Mouse (Mus musculus) liver, embryonic 11.5 days (tissue): ENCODE measurements at regions not wholly inside any gene's neighbourhood (a gene's known extent, or its start where the extent isn't known, plus 50 kb on each side); places are given as distances from the start of the nearest gene placed in this dataset.

Experiments used
- ATAC-seq: fragments of 200-750 bp; cut with Nextera tagmentation; replicated peaks from 2 replicates; pipeline ENCODE4 v1.8.0; 2017; ENCODE audit warnings: moderate number of reproducible peaks, mild to moderate bottlenecking, moderate TSS enrichment, moderate library complexity; ENCODE audit not compliant: low FRiP score
- DNase-seq: peaks from one replicate; pipeline ENCODE4 v3.0.0-alpha.2; 2017; ENCODE audit warnings: low spot score
- H3K27ac ChIP-seq: fragments of 300-500 bp; sonication (generic); 2 replicates; pipeline ENCODE4 v1.5.1; 2014; ENCODE audit warnings: mild to moderate bottlenecking, low read depth, low read length, control low read depth
- H3K27me3 ChIP-seq: fragments of 300-500 bp; sonication (generic); replicated peaks from 2 replicates; pipeline ENCODE4 v1.6.1; 2014; ENCODE audit warnings: low read length, mixed read lengths; ENCODE audit not compliant: control insufficient read depth, insufficient read depth
- H3K36me3 ChIP-seq: fragments of 300-500 bp; sonication (generic); 2 replicates; pipeline ENCODE4 v1.6.1; 2014; ENCODE audit warnings: mild to moderate bottlenecking, low read length, moderate library complexity, mixed read lengths; ENCODE audit not compliant: control insufficient read depth, insufficient read depth
- H3K4me1 ChIP-seq: fragments of 300-500 bp; sonication (generic); replicated peaks from 2 replicates; pipeline ENCODE4 v1.6.1; 2014; ENCODE audit warnings: low read length, mixed read lengths; ENCODE audit not compliant: control insufficient read depth, insufficient read depth
- H3K4me2 ChIP-seq: fragments of 300-500 bp; sonication (generic); 2 replicates; pipeline ENCODE4 v1.6.1; 2014; ENCODE audit warnings: mild to moderate bottlenecking, control low read depth, moderate library complexity
- H3K4me3 ChIP-seq: fragments of 300-500 bp; sonication (generic); 2 replicates; pipeline ENCODE4 v1.5.1; 2014; ENCODE audit warnings: low read depth, low read length, control low read depth
- H3K9ac ChIP-seq: fragments of 300-500 bp; sonication (generic); 2 replicates; pipeline ENCODE4 v1.6.1; 2014; ENCODE audit warnings: low read depth, low read length, control low read depth
- H3K9me3 ChIP-seq: fragments of 300-500 bp; sonication (generic); 2 replicates; pipeline ENCODE4 v1.6.1; 2016; ENCODE audit warnings: low read length, inconsistent platforms, mixed read lengths; ENCODE audit not compliant: control insufficient read depth
- WGBS: fragments of 180-500 bp; shearing (Covaris S2); extraction: QIAGEN DNeasy Blood & Tissue Kit; methylation state at CpG from one replicate; pipeline ENCODE4 v1.1.7; 2014; 5-methylcytosine and 5-hydroxymethylcytosine counted together

DNA sequence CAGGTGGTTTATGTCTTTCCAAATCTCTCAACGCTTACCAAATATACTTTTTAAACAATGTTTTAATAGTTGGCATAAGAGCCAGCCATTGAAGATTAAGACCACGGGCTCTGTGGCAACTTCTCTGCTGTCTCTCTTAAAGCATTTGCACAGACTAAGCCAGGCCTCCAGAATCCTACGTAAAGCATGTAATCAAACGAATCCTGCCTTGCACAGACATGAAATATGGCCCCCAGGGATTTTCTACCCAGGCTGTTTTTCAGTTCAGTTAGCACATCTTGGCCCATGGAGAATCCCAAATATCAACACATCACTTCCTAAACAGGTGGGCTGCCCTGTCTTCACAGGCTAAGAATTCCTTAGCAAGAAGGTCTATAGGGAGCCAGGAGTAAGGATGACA, 108.9 kb upstream of the Map1b start:
- no peak for DNase-seq

DNA sequence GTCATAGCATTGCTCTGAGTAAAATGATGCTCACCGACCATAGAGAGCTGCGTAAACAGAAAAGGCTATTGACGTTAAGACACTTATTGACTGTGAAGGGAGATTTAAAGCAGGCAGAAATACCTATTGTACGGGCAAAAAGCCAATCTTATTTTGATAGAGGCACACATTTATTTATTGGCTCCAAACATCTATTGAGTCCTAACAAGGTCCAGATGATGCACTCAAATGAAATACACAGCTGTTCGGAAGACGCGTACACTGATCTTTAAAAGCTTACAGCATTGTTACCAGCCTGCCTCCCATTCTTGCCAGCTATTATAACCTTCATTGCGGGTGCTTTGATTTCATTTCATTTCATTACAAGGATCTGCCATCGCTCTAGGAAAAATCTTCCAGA, 102.0 kb upstream of the Map1b start:
- no peak overlapping the region for H3K27ac ChIP-seq
- no peak overlapping the region for H3K4me2 ChIP-seq
- DNase-seq: no peak
- H3K9ac ChIP-seq: no peak overlapping the region
- no peak for ATAC-seq
- 88% methylated on average over 9 of the region's 9 CpGs for WGBS
- no peaks in the 10 kb centered on the region for H3K4me1 ChIP-seq
- H3K4me3 ChIP-seq: no peak overlapping the region
- H3K27me3 ChIP-seq: no peaks in the 10 kb centered on the region
- no peaks in the 10 kb centered on the region for H3K9me3 ChIP-seq
- no peaks in the 10 kb centered on the region for H3K36me3 ChIP-seq

More for the DNA sequence above, 108.9 kb upstream of the Map1b start:
- Histone ChIP-seq H3K4me2 (no peak overlapping the region), H3K27me3 (no peaks in the 10 kb centered on the region), H3K4me3 (no peak overlapping the region), H3K36me3 (no peaks in the 10 kb centered on the region), H3K27ac (no peak overlapping the region), H3K9ac (no peak overlapping the region), H3K4me1 (no peaks in the 10 kb centered on the region), H3K9me3 (no peaks in the 10 kb centered on the region)
- no peak for ATAC-seq
- 63% methylated on average over 4 of the region's 4 CpGs for WGBS

DNA sequence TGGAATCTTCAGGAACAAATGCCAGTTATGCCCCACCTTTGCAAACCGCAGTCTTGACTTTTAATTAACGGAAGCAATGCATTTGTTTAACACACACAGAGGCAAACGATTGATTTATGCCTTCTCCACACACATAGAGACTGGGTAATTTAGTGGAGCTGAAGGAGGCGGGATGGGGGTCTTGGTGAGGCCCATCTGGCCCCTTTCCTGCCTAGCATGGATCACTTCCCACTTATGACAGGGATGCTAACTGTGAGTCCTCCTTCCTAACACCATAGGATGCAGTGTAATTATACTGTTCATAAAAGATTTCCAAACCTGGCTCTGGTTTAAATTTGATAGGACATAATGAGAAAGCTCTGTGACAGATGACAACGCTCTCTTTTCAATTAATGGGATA, 101.1 kb upstream of the Map1b start:
- H3K4me1 ChIP-seq: no peaks in the 10 kb centered on the region
- DNase-seq (no peak), ATAC-seq (no peak)
- WGBS: 65% methylated on average over 5 of the region's 5 CpGs
- H3K27me3 ChIP-seq: no peaks in the 10 kb centered on the region
- H3K9ac ChIP-seq: no peak overlapping the region
- no peaks in the 10 kb centered on the region for H3K36me3 ChIP-seq
- H3K4me2 ChIP-seq: no peak overlapping the region
- no peak overlapping the region for H3K27ac ChIP-seq
- H3K9me3 ChIP-seq: no peaks in the 10 kb centered on the region
- H3K4me3 ChIP-seq: no peak overlapping the region

DNA sequence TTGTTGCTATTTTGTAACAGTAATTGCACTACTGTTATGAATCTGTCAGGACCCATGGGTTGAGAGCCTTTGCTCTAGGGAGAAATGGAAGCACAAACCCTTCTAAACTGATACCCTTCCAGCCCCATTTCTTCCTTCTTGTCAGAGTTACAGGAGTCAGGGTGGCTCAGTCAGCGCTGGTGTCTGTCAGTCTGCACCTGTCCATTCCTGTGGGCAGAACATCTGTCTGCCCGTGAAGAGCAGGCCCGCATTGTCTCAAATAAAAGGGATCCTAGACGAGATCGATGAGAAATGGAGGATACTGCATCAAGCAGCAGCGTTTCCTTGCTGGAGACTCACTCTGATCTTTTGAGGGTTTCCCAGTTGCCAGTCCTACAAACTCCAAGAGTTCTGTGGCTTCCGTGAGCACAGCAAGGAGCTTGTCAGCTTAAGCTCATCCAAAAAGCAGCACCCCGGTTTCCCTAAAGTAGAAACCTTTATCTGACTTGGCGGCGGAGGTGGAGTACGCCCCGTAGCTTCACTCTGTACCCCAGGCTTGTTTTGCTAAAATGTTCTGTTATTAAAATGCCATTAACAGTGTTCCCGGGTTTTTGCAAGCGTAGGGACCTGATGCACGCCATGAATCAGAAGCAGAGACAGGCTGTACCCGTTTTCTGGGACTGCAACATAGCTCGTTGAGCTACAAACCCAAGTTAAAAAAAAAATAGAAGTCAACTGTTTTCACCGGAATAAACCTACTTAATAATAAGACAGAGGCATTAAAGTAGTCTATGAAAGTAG, 95.6 kb upstream of the Map1b start:
- H3K27ac ChIP-seq: no peak overlapping the region
- H3K9me3 ChIP-seq: no peaks in the 10 kb centered on the region
- H3K4me3 ChIP-seq: no peak overlapping the region
- peaks cover 2% of the 10 kb centered on the region for H3K4me1 ChIP-seq
- no peak overlapping the region for H3K4me2 ChIP-seq
- DNase-seq: no peak
- no peak overlapping the region for H3K9ac ChIP-seq
- 78% methylated on average over 18 of the region's 18 CpGs for WGBS
- ATAC-seq: no peak
- no peaks in the 10 kb centered on the region for H3K36me3 ChIP-seq
- H3K27me3 ChIP-seq: no peaks in the 10 kb centered on the region

DNA sequence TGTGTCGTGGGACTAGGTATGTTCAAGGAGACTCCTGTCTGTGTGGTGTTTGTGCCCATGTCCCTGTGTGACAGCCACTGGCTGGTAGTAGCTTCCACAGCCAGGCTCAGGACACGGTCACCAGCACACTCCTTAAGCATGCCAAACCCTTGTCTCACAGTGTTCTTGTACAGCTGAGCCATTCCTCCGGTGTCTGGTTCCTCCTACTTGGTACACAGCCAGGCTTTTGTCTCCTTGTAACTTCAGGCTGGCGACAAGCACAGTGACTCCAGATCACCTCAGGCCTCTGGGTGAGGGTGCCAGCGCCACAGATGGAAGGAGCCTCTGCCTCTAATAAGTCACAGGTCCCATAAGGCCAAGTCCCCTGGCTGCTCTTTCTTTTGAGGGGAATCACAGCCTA, 94.2 kb upstream of the Map1b start:
- peaks cover 2% of the 10 kb centered on the region for H3K4me1 ChIP-seq
- no peak overlapping the region for H3K27ac ChIP-seq
- H3K4me2 ChIP-seq: no peak overlapping the region
- no peaks in the 10 kb centered on the region for H3K36me3 ChIP-seq
- DNase-seq (no peak), ATAC-seq (no peak)
- H3K9me3 ChIP-seq: no peaks in the 10 kb centered on the region
- 80% methylated on average over 5 of the region's 5 CpGs for WGBS
- no peak overlapping the region for H3K9ac ChIP-seq
- H3K4me3 ChIP-seq: no peak overlapping the region
- H3K27me3 ChIP-seq: no peaks in the 10 kb centered on the region

DNA sequence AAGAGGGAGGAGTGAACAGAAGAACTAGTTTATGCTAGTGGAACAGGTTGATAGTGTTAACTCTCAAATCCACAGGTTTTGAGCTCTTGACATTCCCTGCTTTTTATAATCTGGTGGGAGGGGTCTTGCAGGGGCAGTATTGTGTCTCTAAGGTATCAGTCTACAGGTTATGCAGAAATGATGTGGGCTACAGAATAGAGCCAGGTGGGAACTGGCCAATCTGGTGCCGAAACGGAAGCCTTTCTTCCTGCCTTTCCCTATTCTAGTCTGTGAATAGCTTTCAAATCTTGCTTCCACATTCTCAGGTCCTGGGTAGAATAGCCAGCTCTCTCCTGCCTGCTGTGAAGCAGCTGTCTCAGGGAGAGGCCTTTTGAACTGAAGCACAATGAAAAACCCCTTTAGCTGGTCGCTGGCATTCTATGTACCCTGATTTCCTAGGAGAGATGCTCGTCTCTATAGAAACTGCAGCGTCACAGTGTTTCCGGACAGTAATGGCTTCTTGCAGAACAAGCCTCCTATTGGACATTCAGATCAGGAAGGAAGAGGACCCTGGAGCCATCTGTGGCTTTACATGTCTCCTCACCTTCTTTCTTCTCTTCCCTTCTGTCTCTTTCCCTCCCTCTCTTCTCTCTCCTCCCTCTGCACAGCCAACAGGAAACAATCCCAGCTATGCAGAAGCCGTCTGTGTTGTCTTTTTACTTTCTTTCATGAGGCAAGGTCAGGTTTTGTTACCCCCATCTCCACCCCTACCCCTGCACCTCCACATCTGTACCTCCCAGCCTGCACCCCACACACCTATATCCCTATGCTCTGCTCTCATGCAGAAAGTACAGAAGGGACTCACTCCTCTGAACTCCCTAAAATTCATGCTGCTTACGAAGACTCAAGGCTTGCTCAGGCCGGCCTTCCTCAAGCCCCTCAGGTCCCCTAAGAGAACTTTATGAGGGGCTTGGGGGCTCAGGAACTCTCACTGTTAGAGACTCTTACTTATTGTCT, 93.1 kb upstream of the Map1b start:
- ATAC-seq: no peak
- no peak for DNase-seq
- Histone ChIP-seq H3K36me3 (no peaks in the 10 kb centered on the region), H3K4me2 (no peak overlapping the region), H3K27me3 (no peaks in the 10 kb centered on the region), H3K4me1 (peaks cover 2% of the 10 kb centered on the region), H3K9me3 (no peaks in the 10 kb centered on the region), H3K9ac (no peak overlapping the region), H3K4me3 (no peak overlapping the region), H3K27ac (no peak overlapping the region)
- WGBS: 66% methylated on average over 9 of the region's 9 CpGs

DNA sequence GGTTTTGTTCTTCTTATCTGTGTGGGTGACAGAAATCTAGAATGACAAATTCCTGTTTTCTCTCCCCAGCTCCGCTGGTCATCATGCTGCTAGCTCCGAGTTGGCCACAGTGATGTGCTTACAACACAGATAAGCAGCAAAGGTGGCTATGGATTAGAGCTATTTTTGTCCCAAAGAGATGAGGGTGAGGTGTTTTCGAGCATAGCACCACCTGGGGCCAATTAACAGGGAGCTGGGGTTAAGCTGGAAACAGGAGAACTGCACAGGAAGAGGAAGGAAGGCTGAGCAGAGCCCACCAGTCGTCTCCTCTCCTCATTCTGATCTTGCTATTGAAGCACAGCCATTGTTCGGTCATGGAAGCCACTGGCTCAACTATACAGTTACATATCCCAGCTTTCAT, 92.3 kb upstream of the Map1b start:
- H3K27ac ChIP-seq: no peak overlapping the region

DNA sequence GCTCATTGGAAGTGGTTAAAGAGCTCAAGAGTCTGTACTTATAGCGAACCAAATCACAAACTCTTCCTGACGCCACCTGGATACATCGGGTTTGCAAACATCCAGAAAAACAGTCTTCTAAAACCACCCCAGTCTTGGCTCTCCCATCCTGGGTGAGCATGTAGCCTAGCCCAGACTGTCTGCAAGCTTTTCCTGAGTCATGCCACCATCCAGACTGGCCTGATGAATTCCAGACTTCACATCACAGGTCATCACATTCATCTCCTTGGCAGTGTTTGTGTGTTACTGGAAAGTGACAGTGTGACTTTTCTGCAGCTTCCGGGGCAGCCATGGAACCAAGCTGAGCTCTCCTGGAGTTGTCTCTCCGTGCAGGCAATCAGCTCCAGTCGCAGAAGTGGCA, 90.9 kb upstream of the Map1b start:
- no peak for ATAC-seq
- 72% methylated on average over 6 of the region's 6 CpGs for WGBS
- DNase-seq: no peak

More for the DNA sequence above, 92.3 kb upstream of the Map1b start:
- ATAC-seq (no peak), DNase-seq (no peak)
- H3K27me3 ChIP-seq: no peaks in the 10 kb centered on the region
- no peaks in the 10 kb centered on the region for H3K9me3 ChIP-seq
- no peak overlapping the region for H3K4me2 ChIP-seq
- no peaks in the 10 kb centered on the region for H3K36me3 ChIP-seq
- WGBS: 23% methylated on average over 5 of the region's 5 CpGs
- H3K9ac ChIP-seq: no peak overlapping the region
- H3K4me1 ChIP-seq: peaks cover 2% of the 10 kb centered on the region
- H3K4me3 ChIP-seq: no peak overlapping the region

More for the DNA sequence above, 90.9 kb upstream of the Map1b start:
- no peak overlapping the region for H3K4me2 ChIP-seq
- H3K27me3 ChIP-seq: no peaks in the 10 kb centered on the region
- peaks cover 2% of the 10 kb centered on the region for H3K4me1 ChIP-seq
- no peaks in the 10 kb centered on the region for H3K9me3 ChIP-seq
- no peak overlapping the region for H3K4me3 ChIP-seq
- H3K36me3 ChIP-seq: no peaks in the 10 kb centered on the region
- H3K9ac ChIP-seq: no peak overlapping the region
- H3K27ac ChIP-seq: no peak overlapping the region
